Mouse (Mus musculus): ENCODE measurements at regions not wholly inside any gene's neighbourhood (a gene's known extent, or its start where the extent isn't known, plus 50 kb on each side); places are given as distances from the start of the nearest gene placed in this dataset.

DNA sequence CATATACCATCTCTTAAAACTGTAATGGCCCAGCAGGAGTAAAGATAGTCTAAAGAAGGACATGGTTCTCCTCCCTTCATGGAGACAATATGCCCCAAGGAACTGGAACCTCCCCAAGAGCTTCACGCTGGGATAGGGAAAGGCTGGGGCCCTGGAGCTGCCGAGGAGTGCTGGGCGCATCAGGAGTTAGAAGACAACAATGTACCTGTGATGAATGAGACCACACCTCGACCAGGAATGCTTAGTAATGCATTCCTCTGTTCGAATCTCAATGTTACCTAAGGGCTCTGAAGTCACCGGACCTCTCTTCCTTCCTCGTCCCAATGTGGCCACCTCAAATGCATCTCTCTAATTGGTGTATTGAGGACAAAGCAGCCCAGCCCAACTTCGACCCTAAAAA lies 175.4 kb upstream of the Fbxo11 start:
- no peak for ATAC-seq (replicated peaks; ENCODE audit: low FRiP score, low TSS enrichment, poor library complexity, severe bottlenecking)

GRCm38 (mm10) chr17:88248625-88249024 lies 183.5 kb upstream of the Fbxo11 start:
- ATAC-seq (replicated peaks; ENCODE audit: low FRiP score, low TSS enrichment, poor library complexity, severe bottlenecking): peak; percentile 54; the same call in 1 of the 2 replicates

- peak; percentile 69 for ATAC-seq (replicated peaks; ENCODE audit: low FRiP score, low TSS enrichment, poor library complexity, severe bottlenecking)
Observed at GRCm38 (mm10) chr17:88251949-88252521, 186.9 kb upstream of the Fbxo11 start.

GRCm38 (mm10) chr17:88255744-88256598 lies 184.5 kb upstream of the Foxn2 start:
- ATAC-seq (replicated peaks; ENCODE audit: low FRiP score, low TSS enrichment, poor library complexity, severe bottlenecking): peak; percentile 72

DNA sequence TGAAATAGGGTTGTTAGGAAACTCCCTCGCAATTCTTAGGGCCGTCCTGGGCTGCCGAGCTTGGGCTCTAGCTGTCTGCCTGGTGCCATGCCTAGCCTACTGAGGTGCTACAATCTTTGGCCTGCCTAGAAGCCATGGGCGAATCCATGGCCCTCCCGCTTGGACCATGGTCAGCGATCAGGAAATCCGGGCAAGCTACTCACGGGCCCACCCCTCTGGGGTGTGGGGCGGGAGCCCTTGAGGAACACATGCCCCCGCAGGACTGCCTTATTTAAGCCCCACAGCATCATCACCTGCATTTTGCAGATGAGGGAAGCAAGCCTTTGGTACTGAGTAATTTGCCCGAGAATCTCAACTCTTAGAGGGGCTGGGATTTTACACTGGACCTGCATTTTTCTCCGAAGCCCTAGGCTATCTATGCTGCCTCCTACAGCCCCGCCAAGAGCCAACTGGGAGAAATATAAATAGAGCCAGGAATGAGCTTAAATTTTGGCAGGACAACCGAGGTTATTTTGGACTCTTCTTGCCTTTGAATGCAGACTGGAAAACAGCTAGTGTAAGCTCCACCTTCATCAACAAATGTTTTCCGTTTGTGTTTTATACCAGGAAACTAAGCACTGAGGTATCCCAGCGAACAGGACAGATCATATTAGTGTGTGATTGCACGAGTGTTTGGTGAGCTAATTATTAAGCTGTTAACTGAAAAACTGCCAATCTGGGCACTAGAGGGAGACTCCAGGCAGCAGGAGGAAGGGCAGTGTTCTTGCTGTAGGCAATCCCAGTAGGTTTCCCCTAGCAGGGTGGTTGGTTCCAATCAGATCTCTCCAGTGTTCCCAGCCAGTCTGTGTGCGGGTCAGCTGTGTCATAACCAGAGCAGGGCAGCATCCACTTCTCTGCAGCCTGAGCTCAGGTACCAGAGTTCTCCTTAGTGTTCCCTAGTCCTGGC lies 183.6 kb upstream of the Foxn2 start:
- ATAC-seq (replicated peaks; ENCODE audit: low FRiP score, low TSS enrichment, poor library complexity, severe bottlenecking): peak; percentile 70

- ATAC-seq (replicated peaks; ENCODE audit: low FRiP score, low TSS enrichment, poor library complexity, severe bottlenecking): peak; percentile 74
Observed at GRCm38 (mm10) chr17:88258361-88258796, 182.1 kb upstream of the Foxn2 start.

GRCm38 (mm10) chr17:88260176-88260575 lies 180.3 kb upstream of the Foxn2 start:
- ATAC-seq (replicated peaks; ENCODE audit: low FRiP score, low TSS enrichment, poor library complexity, severe bottlenecking): no peak

DNA sequence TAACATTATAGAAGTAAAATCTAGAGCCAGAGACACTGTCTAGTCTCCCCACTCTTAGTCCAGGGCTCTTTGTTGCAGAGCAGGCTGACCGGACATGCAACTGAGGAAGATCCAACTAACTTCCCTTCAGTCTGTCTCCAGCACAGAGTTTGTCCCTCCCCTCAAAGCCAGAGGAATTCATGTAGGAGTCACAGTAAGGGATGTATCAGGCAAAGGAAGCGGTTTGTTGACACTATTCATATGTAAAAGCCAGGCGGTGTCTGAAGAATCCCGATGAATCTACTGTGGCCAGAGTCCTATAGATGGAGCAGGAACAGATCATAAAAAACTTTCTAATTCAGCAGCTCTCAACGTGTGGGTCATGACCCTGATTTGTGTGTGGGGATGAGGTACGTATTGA lies 179.7 kb upstream of the Foxn2 start:
- ATAC-seq (replicated peaks; ENCODE audit: low FRiP score, low TSS enrichment, poor library complexity, severe bottlenecking): no peak

DNA sequence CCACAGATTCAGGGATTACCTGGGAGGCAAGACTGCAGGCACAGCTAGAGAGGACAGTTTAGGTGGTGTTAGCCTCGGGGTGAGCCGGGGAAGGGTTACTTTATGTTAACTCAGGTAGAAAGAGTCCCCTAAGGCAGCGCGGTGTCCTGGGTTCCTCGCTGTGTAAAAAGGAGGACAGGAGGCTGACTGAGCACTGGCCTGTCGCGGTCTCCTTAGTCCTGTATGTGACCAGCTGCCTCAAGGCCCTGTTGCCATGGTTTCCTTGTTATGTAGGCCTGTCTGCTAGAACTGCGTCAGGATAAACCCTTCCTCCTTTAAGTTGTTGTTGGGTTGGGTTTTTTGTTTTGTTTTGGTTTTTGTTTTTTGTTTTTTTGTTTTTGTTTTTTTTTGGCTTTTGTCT lies 179.0 kb upstream of the Foxn2 start:
- no peak for ATAC-seq (replicated peaks; ENCODE audit: low FRiP score, low TSS enrichment, poor library complexity, severe bottlenecking)

- ATAC-seq (replicated peaks; ENCODE audit: low FRiP score, low TSS enrichment, poor library complexity, severe bottlenecking): no peak
Observed at GRCm38 (mm10) chr17:88262326-88263187, 178.0 kb upstream of the Foxn2 start.

DNA sequence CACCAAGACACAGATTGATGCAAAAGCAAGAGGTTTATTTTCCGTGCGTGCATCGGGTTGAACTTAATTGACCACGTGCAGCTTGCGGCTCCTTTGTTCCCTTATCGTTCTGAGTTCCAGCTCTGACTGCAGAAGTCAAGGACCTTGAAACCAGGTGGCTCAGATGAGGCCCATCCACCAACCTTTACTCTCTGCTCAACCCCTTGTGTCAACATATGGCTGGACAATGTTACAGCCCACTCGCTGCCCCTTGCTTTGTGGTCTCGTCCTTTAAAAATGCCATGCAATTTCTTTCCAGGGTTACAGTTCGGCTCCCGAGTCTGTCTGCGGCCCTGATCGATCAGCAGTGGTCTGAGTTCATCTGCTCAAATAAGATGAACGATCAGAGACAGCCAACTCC lies 175.2 kb upstream of the Foxn2 start:
- ATAC-seq (replicated peaks; ENCODE audit: low FRiP score, low TSS enrichment, poor library complexity, severe bottlenecking): no peak

GRCm38 (mm10) chr17:88268216-88268615 lies 172.3 kb upstream of the Foxn2 start:
- ATAC-seq (replicated peaks; ENCODE audit: low FRiP score, low TSS enrichment, poor library complexity, severe bottlenecking): no peak

DNA sequence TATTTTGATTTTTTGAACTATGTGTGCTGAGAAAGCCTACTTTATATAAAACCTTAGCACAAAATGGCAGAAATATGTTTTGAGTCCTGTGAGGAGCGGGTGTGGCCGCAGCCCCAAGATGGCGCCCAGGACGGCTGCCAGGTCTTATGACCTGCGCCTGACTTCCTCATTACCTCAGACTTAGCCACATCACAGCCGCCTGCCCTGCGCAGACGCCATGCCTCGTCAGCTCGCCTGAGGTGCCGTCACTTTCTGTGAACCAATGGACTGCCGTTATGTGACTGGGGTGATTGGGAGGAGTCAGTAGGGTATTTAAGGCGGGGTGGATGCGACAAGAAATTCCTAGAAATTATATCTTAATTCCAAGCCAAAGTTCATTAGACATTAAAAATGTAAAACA lies 171.7 kb upstream of the Foxn2 start:
- no peak for ATAC-seq (replicated peaks; ENCODE audit: low FRiP score, low TSS enrichment, poor library complexity, severe bottlenecking)

DNA sequence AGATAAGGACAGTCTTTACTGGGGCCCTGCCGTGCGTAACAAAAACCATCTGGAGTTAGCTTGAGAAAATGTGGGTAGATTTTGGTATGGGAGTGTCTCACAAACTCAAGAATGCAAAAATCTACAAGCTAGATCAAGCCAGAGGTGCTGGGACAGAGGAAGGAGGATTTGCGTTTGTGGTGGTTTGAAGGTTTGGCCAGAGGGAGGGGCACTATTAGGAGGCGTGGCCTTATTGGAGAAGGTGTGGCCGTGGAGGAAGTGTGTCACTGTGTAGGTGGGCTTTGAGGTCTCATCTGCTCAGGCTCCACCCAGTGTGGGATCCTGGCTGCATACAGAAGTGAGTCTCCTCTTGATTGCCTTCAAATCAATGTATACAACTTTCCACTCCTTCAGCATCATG lies 169.6 kb upstream of the Foxn2 start:
- ATAC-seq (replicated peaks; ENCODE audit: low FRiP score, low TSS enrichment, poor library complexity, severe bottlenecking): no peak

GRCm38 (mm10) chr17:88272161-88272560 lies 168.3 kb upstream of the Foxn2 start:
- no peak for ATAC-seq (replicated peaks; ENCODE audit: low FRiP score, low TSS enrichment, poor library complexity, severe bottlenecking)

GRCm38 (mm10) chr17:88273520-88273919 lies 167.0 kb upstream of the Foxn2 start:
- ATAC-seq (replicated peaks; ENCODE audit: low FRiP score, low TSS enrichment, poor library complexity, severe bottlenecking): no peak

- no peak for ATAC-seq (replicated peaks; ENCODE audit: low FRiP score, low TSS enrichment, poor library complexity, severe bottlenecking)
Observed at GRCm38 (mm10) chr17:88274003-88274698, 166.4 kb upstream of the Foxn2 start.

DNA sequence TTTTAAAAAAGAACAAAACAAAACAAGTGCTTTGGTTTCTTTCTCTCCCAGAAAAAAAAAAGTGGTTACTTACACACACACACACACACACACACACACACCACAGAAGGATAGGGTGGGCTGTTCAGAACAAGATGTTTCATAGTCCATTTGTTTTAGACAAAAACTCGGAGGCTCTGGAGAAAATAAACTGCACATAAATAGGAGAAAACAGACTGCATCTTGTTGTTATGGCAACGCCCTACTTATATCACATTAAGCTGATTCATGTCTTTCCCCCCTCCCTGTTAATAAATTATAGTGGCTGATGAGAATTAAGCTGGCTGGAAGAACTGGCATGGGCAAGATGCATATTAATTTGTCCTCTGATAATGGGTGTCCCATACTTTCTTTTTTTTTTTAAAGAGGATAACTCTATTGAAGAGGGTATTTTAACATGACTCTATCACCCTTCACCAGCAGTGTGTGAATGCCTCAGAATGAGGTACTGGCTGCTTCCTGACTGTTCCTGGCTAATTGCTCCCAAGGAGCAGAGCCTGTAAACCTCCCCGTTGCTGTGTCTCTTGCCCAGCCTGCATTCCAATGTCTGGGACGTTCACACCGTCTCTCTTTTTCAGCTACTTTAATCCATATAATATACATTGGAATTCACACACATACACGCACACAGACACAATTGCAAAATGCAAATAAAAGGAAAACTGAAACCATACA lies 165.6 kb upstream of the Foxn2 start:
- ATAC-seq (replicated peaks; ENCODE audit: low FRiP score, low TSS enrichment, poor library complexity, severe bottlenecking): 0 out of 2 replicates have a peak, but pooled peaks have one; percentile 14

Data from megakaryocyte-erythroid progenitor cell, adult 5-6 weeks (primary cell).